Mouse (Mus musculus) kidney, postnatal 0 days (tissue): ENCODE measurements around the gene Lipe. TPM values are rescaled to one million over a fixed set of nuclear protein-coding genes. Genes with fewer than 3 reads are reported as not detected.
"Not testable (repeated sequence)": the region's sequence is repeated elsewhere in the genome, so short reads cannot be mapped to it uniquely, and the experiment has no call there.

Source experiments
- ATAC-seq: fragments of 200-750 bp; cut with Nextera tagmentation; replicated peaks from 2 replicates; pipeline ENCODE4 v1.8.0; 2017; ENCODE audit warnings: low read depth, moderate number of reproducible peaks, moderate TSS enrichment, moderate library complexity; ENCODE audit not compliant: low FRiP score
- DNase-seq: peaks from one replicate; pipeline ENCODE4 v3.0.0-alpha.2; 2016; ENCODE audit warnings: low spot score
- H3K27ac ChIP-seq: fragments of 300-500 bp; sonication (generic); 2 replicates; pipeline ENCODE4 v1.5.1; 2014; ENCODE audit warnings: mild to moderate bottlenecking
- H3K27me3 ChIP-seq: fragments of 300-500 bp; sonication (generic); 2 replicates; pipeline ENCODE4 v1.6.1; 2014; ENCODE audit warnings: low read length, mixed read lengths; ENCODE audit not compliant: insufficient read depth
- H3K36me3 ChIP-seq: fragments of 300-500 bp; sonication (generic); 2 replicates; pipeline ENCODE4 v1.6.1; 2014; ENCODE audit warnings: low read length, mixed read lengths; ENCODE audit not compliant: insufficient read depth
- H3K4me1 ChIP-seq: fragments of 300-500 bp; sonication (generic); replicated peaks from 2 replicates; pipeline ENCODE4 v1.6.1; 2014; ENCODE audit warnings: antibody characterized with exemption, low read length, mixed read lengths; ENCODE audit not compliant: insufficient read depth
- H3K4me2 ChIP-seq: fragments of 300-500 bp; sonication (generic); 2 replicates; pipeline ENCODE4 v1.6.1; 2014; ENCODE audit warnings: mild to moderate bottlenecking, low read length, moderate library complexity, mixed read lengths
- H3K4me3 ChIP-seq: fragments of 300-500 bp; sonication (generic); replicated peaks from 2 replicates; pipeline ENCODE4 v1.5.1; 2014; ENCODE audit warnings: low read depth, low read length
- H3K9ac ChIP-seq: fragments of 300-500 bp; sonication (generic); 2 replicates; pipeline ENCODE4 v1.6.1; 2014; ENCODE audit warnings: low read depth, low read length
- H3K9me3 ChIP-seq: fragments of 300-500 bp; sonication (generic); replicated peaks from 2 replicates; pipeline ENCODE4 v1.6.1; 2016; ENCODE audit warnings: low read length, inconsistent platforms, mixed read lengths
- CTCF ChIP-seq: IDR thresholded peaks from 2 replicates; pipeline ENCODE4 v1.5.1; 2016; ENCODE audit warnings: antibody characterized with exemption, low read depth, mild to moderate bottlenecking, moderate library complexity
- WGBS: fragments of 180-500 bp; shearing (Covaris S2); extraction: QIAGEN DNeasy Blood & Tissue Kit; methylation state at CpG from one replicate; pipeline ENCODE4 v1.1.7; 2014; 5-methylcytosine and 5-hydroxymethylcytosine counted together
- polyA plus RNA-seq: library from polyadenylated mRNA; unstranded; fragments of >200 nt; fragmentation: Nextera tagmentation; extraction: Ambion mirVana; gene quantifications from 2 replicates; pipeline ENCODE4 v1.2.1, GENCODE M21; 2015

The Lipe gene
- polyA plus RNA-seq, 1 experiment from 2014 or later: 6.4 TPM

- WGBS: 0% methylated on average over 2 of the region's 2 CpGs
- peak; percentile 75 for DNase-seq
- no peak overlapping the region for H3K4me3 ChIP-seq
- no peaks in the 10 kb centered on the region for H3K27me3 ChIP-seq
- no peak overlapping the region for H3K9ac ChIP-seq
- no peak overlapping the region for H3K4me2 ChIP-seq
- TF ChIP-seq CTCF: peak; percentile 81
- peak; percentile 72 for ATAC-seq
- H3K27ac ChIP-seq: 0 out of 2 replicates have a peak overlapping the region, but pooled peaks have one; percentile 13
- H3K36me3 ChIP-seq: no peaks in the 10 kb centered on the region
- H3K9me3 ChIP-seq: no peaks in the 10 kb centered on the region
- no peaks in the 10 kb centered on the region for H3K4me1 ChIP-seq
Observed at GRCm38 (mm10) chr7:25402671-25403101, 4.2 kb upstream of the Lipe start.

GRCm38 (mm10) chr7:25401986-25402385 is 3.5 kb upstream of the Lipe start:
- Histone ChIP-seq H3K9me3 (no peaks in the 10 kb centered on the region), H3K4me2 (no peak overlapping the region), H3K4me1 (no peaks in the 10 kb centered on the region), H3K27ac (0 out of 2 replicates have a peak overlapping the region, but pooled peaks have one; percentile 13), H3K4me3 (no peak overlapping the region), H3K27me3 (no peaks in the 10 kb centered on the region), H3K36me3 (no peaks in the 10 kb centered on the region), H3K9ac (no peak overlapping the region)
- WGBS: 35% methylated on average over 5 of the region's 5 CpGs
- ATAC-seq: no peak
- TF ChIP-seq CTCF: no peak
- no peak for DNase-seq

GRCm38 (mm10) chr7:25401551-25401950 is 3.0 kb upstream of the Lipe start:
- Histone ChIP-seq H3K4me1 (0 out of 2 replicates have a peak, but pooled peaks cover 2% of the 10 kb centered on the region), H3K27ac (no peak overlapping the region), H3K9ac (no peak overlapping the region), H3K9me3 (no peaks in the 10 kb centered on the region), H3K4me2 (no peak overlapping the region), H3K4me3 (no peak overlapping the region), H3K27me3 (no peaks in the 10 kb centered on the region), H3K36me3 (no peaks in the 10 kb centered on the region)
- no peak for ATAC-seq
- WGBS: 48% methylated on average over 2 of the region's 2 CpGs
- no peak for DNase-seq
- no peak for TF ChIP-seq CTCF

DNA sequence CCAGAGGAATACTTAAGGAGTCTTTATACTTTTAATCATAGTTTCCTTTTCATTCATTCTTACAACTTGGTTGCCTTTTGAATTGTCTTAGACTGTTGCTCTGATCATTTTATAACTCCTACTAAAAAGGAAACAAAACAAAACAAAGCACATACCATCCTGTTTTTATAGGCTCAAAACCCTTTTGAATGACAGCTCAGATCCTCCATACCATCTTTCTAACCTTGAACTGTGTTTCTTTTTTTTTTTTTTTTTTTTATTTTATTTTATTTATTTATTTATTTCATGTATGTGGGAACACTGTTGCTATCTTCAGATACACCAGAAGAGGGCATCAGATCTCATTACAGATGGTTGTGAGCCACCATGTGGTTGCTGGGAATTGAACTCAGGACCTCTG is 518 bp upstream of the Lipe start:
- not testable (repeated sequence) for ATAC-seq, H3K27me3 ChIP-seq, DNase-seq, H3K4me2 ChIP-seq, H3K27ac ChIP-seq, H3K9me3 ChIP-seq, H3K9ac ChIP-seq, H3K4me3 ChIP-seq, H3K36me3 ChIP-seq
- H3K4me1 ChIP-seq: peaks cover 11% of the 10 kb centered on the region

GRCm38 (mm10) chr7:25396621-25397020 is 1.9 kb downstream of the Lipe start:
- Histone ChIP-seq H3K4me2 (peak overlapping the region; percentile 87; the same call in 1 of the 2 replicates), H3K27me3 (no peaks in the 10 kb centered on the region), H3K4me1 (peaks cover 11% of the 10 kb centered on the region), H3K4me3 (no peak overlapping the region), H3K9me3 (no peaks in the 10 kb centered on the region), H3K27ac (no peak overlapping the region), H3K36me3 (no peaks in the 10 kb centered on the region), H3K9ac (no peak overlapping the region)
- WGBS: 86% methylated on average over 14 of the region's 14 CpGs
- no peak for TF ChIP-seq CTCF
- DNase-seq: no peak
- ATAC-seq: no peak

- 7% methylated on average over 49 of the region's 52 CpGs for WGBS
- ATAC-seq: peak; percentile 97
- peak overlapping the region; percentile 54 for H3K27ac ChIP-seq
- no peaks in the 10 kb centered on the region for H3K27me3 ChIP-seq
- peak; percentile 97 for DNase-seq
- H3K36me3 ChIP-seq: no peaks in the 10 kb centered on the region
- H3K4me1 ChIP-seq: peaks cover 11% of the 10 kb centered on the region
- TF ChIP-seq CTCF: no peak
- H3K9me3 ChIP-seq: no peaks in the 10 kb centered on the region
- H3K9ac ChIP-seq: peak overlapping the region; percentile 64
- H3K4me3 ChIP-seq: peak overlapping the region; percentile 78
- peak overlapping the region; percentile 87 for H3K4me2 ChIP-seq
Observed at GRCm38 (mm10) chr7:25395558-25396521, 2.7 kb downstream of the Lipe start.
